Mouse (Mus musculus): ENCODE data around the gene Chchd4.

The Chchd4 gene

GRCm38 (mm10) chr6:91472868-91473804 lies at the start of gene Chchd4, which contains the start of gene Tmem43:
TSS of gene Chchd4 (minus strand) at chr6:91473546.
TSS of gene Tmem43 (plus strand) at chr6:91473703.
- peak; percentile 92 for ATAC-seq (ENCODE audit: insufficient number of reproducible peaks, low FRiP score, low TSS enrichment)

GRCm38 (mm10) chr6:91522816-91523215 lies 49.5 kb upstream of the Chchd4 start:
- ATAC-seq (ENCODE audit: insufficient number of reproducible peaks, low FRiP score, low TSS enrichment) = no peak

- ATAC-seq (ENCODE audit: insufficient number of reproducible peaks, low FRiP score, low TSS enrichment) = no peak
Measured at GRCm38 (mm10) chr6:91518454-91519020, 45.2 kb upstream of the Chchd4 start.

- peak; percentile 88 for ATAC-seq (ENCODE audit: insufficient number of reproducible peaks, low FRiP score, low TSS enrichment)
Measured at GRCm38 (mm10) chr6:91515545-91516449, 42.5 kb upstream of the Chchd4 start, which contains the start of the genes Xpc and Lsm3. TSS of gene Xpc (minus strand) at chr6:91515888. TSS of gene Lsm3 (plus strand) at chr6:91515928.

GRCm38 (mm10) chr6:91514737-91515362 lies 41.5 kb upstream of the Chchd4 start:
- no peak for ATAC-seq (ENCODE audit: insufficient number of reproducible peaks, low FRiP score, low TSS enrichment)

- no peak for ATAC-seq (ENCODE audit: insufficient number of reproducible peaks, low FRiP score, low TSS enrichment)
Measured at GRCm38 (mm10) chr6:91514135-91514534, 40.8 kb upstream of the Chchd4 start.

GRCm38 (mm10) chr6:91510211-91510610 lies 36.9 kb upstream of the Chchd4 start:
- no peak for ATAC-seq (ENCODE audit: insufficient number of reproducible peaks, low FRiP score, low TSS enrichment)

GRCm38 (mm10) chr6:91509326-91509725 lies 36.0 kb upstream of the Chchd4 start:
- no peak for ATAC-seq (ENCODE audit: insufficient number of reproducible peaks, low FRiP score, low TSS enrichment)

GRCm38 (mm10) chr6:91508041-91508440 lies 34.7 kb upstream of the Chchd4 start:
- no peak for ATAC-seq (ENCODE audit: insufficient number of reproducible peaks, low FRiP score, low TSS enrichment)

GRCm38 (mm10) chr6:91506036-91506435 lies 32.7 kb upstream of the Chchd4 start:
- ATAC-seq (ENCODE audit: insufficient number of reproducible peaks, low FRiP score, low TSS enrichment) = no peak

- no peak for ATAC-seq (ENCODE audit: insufficient number of reproducible peaks, low FRiP score, low TSS enrichment)
Measured at GRCm38 (mm10) chr6:91503302-91503701, 30.0 kb upstream of the Chchd4 start.

- no peak for ATAC-seq (ENCODE audit: insufficient number of reproducible peaks, low FRiP score, low TSS enrichment)
Measured at GRCm38 (mm10) chr6:91494526-91494925, 21.2 kb upstream of the Chchd4 start.

- no peak for ATAC-seq (ENCODE audit: insufficient number of reproducible peaks, low FRiP score, low TSS enrichment)
Measured at GRCm38 (mm10) chr6:91493053-91493452, 19.7 kb upstream of the Chchd4 start.

- no peak for ATAC-seq (ENCODE audit: insufficient number of reproducible peaks, low FRiP score, low TSS enrichment)
Measured at GRCm38 (mm10) chr6:91491004-91491403, 17.7 kb upstream of the Chchd4 start.

- no peak for ATAC-seq (ENCODE audit: insufficient number of reproducible peaks, low FRiP score, low TSS enrichment)
Measured at GRCm38 (mm10) chr6:91489872-91490271, 16.5 kb upstream of the Chchd4 start.

- no peak for ATAC-seq (ENCODE audit: insufficient number of reproducible peaks, low FRiP score, low TSS enrichment)
Measured at GRCm38 (mm10) chr6:91488496-91489212, 15.3 kb upstream of the Chchd4 start.

GRCm38 (mm10) chr6:91486736-91487453 lies 13.5 kb upstream of the Chchd4 start:
- ATAC-seq (ENCODE audit: insufficient number of reproducible peaks, low FRiP score, low TSS enrichment) = no peak

GRCm38 (mm10) chr6:91483371-91483770 lies 10.0 kb upstream of the Chchd4 start:
- ATAC-seq (ENCODE audit: insufficient number of reproducible peaks, low FRiP score, low TSS enrichment) = no peak

GRCm38 (mm10) chr6:91476541-91476940 lies 3.2 kb upstream of the Chchd4 start:
- no peak for ATAC-seq (ENCODE audit: insufficient number of reproducible peaks, low FRiP score, low TSS enrichment)
